26 mouse cellular contexts compared by ENCODE assay signal in the genomic region with DNA sequence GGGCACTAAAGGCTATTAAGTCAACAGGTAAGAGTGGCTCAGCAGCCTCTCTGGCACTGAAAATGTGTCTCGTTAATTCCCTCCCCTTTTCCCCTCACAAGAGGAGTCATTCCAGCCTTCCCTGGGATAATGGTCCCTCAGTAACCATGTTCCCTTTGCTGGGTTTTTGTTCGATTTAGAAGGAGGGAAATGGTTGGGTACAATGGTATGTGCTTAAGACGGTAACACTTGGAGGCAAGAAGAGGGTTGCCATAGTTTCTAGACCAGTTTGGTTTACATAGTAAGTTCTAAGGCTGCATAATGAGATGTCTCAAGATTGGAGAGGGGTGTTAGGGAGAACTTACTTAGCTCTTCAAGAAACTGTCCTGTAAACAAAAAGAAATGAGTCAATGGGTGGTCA. TPM values are rescaled to one million over a fixed set of nuclear protein-coding genes. Genes with fewer than 3 reads are reported as not detected.
DNase-seq lines count a peak whose midpoint lies in the region; ATAC-seq lines count a peak whose summit lies in the region.
"Had no signal": no experiment of that assay in that cellular context is flagged by ENCODE, and none has a peak within 500 bp of the region (broad histone marks: within the 10 kb centered on the region; RNA-seq: fewer than 3 reads in every experiment).

No protein-coding gene starts in this region.

- 0 out of 2 replicates have a peak, but pooled peaks have one; percentile 48 for ATAC-seq in hindbrain, embryonic 16.5 days
- ATAC-seq: activated CD4-positive, CD25-positive, alpha-beta regulatory T cell, adult 4 months; forebrain, embryonic 14.5 days; Patski had no signal

- no peaks in the 10 kb centered on the region for H3K9me3 ChIP-seq in hindbrain, embryonic 16.5 days (ENCODE audit: control insufficient read depth, low read length)
- no peaks in the 10 kb centered on the region for H3K9me3 ChIP-seq in hindbrain, embryonic 10.5 days
- H3K9me3 ChIP-seq: embryonic facial prominence, embryonic 13.5 days; embryonic facial prominence, embryonic 15.5 days; forebrain, embryonic 10.5 days; forebrain, embryonic 12.5 days; G1E had no signal

- H3K36me3 ChIP-seq in hindbrain, embryonic 16.5 days (ENCODE audit: control insufficient read depth, insufficient read depth, low read length) = peaks cover 21% of the 10 kb centered on the region
- H3K36me3 ChIP-seq in hindbrain, embryonic 10.5 days = peaks cover 51% of the 10 kb centered on the region
- H3K36me3 ChIP-seq: G1E had no signal

- H3K4me3 ChIP-seq in hindbrain, embryonic 16.5 days (ENCODE audit: low read length) = no peak overlapping the region
- H3K4me3 ChIP-seq in hindbrain, embryonic 10.5 days = no peak overlapping the region
- H3K4me3 ChIP-seq: embryonic facial prominence, embryonic 13.5 days; embryonic facial prominence, embryonic 15.5 days; erythroblast, embryonic 14.5 days; forebrain, embryonic 10.5 days; forebrain, embryonic 12.5 days had no signal

- DNase-seq in hindbrain, embryonic 10.5 days (ENCODE audit: low spot score) = no peak
- peak; percentile 70 for DNase-seq in ES-CJ7 (ENCODE audit: low read depth, low spot score)
- peak; percentile 89 for DNase-seq in R1 (ENCODE audit: low read depth, low spot score)
- DNase-seq in ovary, postnatal 36 days (ENCODE audit: low spot score) = no peak
- DNase-seq in c-Kit-positive CD71-positive TER-119-positive erythroid progenitor cells, embryonic 14.5 days (ENCODE audit: low spot score) = no peak
- no peak for DNase-seq in cerebellum, adult 11 months
- DNase-seq: adrenal gland, adult 8-10 months; adrenal gland, postnatal 14 days; adrenal gland, postnatal 36 days; cerebellum, adult 11-12 months; cerebellum, adult 2 months; cerebellum, adult 9-10 months; cerebellum, postnatal 10 days; cerebellum, postnatal 25 days had no signal

- no peaks in the 10 kb centered on the region for H3K4me1 ChIP-seq in hindbrain, embryonic 16.5 days (ENCODE audit: control insufficient read depth, insufficient read depth, low read depth, low read length)
- H3K4me1 ChIP-seq in hindbrain, embryonic 10.5 days (replicated peaks) = no peaks in the 10 kb centered on the region
- H3K4me1 ChIP-seq: embryonic facial prominence, embryonic 15.5 days; forebrain, embryonic 10.5 days; forebrain, embryonic 12.5 days had no signal

- H3K4me2 ChIP-seq in hindbrain, embryonic 16.5 days (ENCODE audit: low read length) = no peak overlapping the region
- H3K4me2 ChIP-seq: embryonic facial prominence, embryonic 13.5 days; embryonic facial prominence, embryonic 15.5 days; forebrain, embryonic 12.5 days had no signal

- no peaks in the 10 kb centered on the region for H3K27me3 ChIP-seq in hindbrain, embryonic 16.5 days (replicated peaks; ENCODE audit: control insufficient read depth, insufficient read depth, low read length)
- H3K27me3 ChIP-seq in hindbrain, embryonic 10.5 days (ENCODE audit: insufficient read depth, poor library complexity, severe bottlenecking) = no peaks in the 10 kb centered on the region
- H3K27me3 ChIP-seq: embryonic facial prominence, embryonic 13.5 days; embryonic facial prominence, embryonic 15.5 days; forebrain, embryonic 12.5 days; Patski had no signal

- no peak overlapping the region for H3K9ac ChIP-seq in hindbrain, embryonic 16.5 days (ENCODE audit: low read depth, low read length)
- H3K9ac ChIP-seq: embryonic facial prominence, embryonic 13.5 days; embryonic facial prominence, embryonic 15.5 days; forebrain, embryonic 12.5 days had no signal

- H3K27ac ChIP-seq in hindbrain, embryonic 16.5 days (ENCODE audit: low read depth, low read length) = no peak overlapping the region
- H3K27ac ChIP-seq in hindbrain, embryonic 10.5 days = no peak overlapping the region
- H3K27ac ChIP-seq: embryonic facial prominence, embryonic 13.5 days; embryonic facial prominence, embryonic 15.5 days; forebrain, embryonic 10.5 days; forebrain, embryonic 12.5 days had no signal

- WGBS in hindbrain, embryonic 16.5 days = 77% methylated on average over 3 of the region's 3 CpGs
- 86% methylated on average over 3 of the region's 3 CpGs for WGBS in hindbrain, embryonic 10.5 days

RNA-seq across cellular contexts. Expression of a gene that starts 10.8 kb away (rescaled TPM):
- polyA plus RNA-seq in hindbrain, embryonic 16.5 days (2015; fragmentation: Nextera tagmentation; extraction: Ambion mirVana) = 206 and 224 TPM in 2 replicates
- polyA plus RNA-seq in hindbrain, embryonic 10.5 days (2016; fragmentation: Nextera tagmentation; extraction: Ambion mirVana) = 79.9 and 96.9 TPM in 2 replicates
- polyA plus RNA-seq: activated CD4-positive, CD25-positive, alpha-beta regulatory T cell, adult 4 months; erythroblast, embryonic 14.5 days; G1E had no signal

RNA-seq across cellular contexts. Expression of a gene that starts 11.5 kb away (rescaled TPM):
- 1.6 and 1.9 TPM in 2 replicates for polyA plus RNA-seq in hindbrain, embryonic 16.5 days (2015; fragmentation: Nextera tagmentation; extraction: Ambion mirVana)
- polyA plus RNA-seq in hindbrain, embryonic 10.5 days (2016; fragmentation: Nextera tagmentation; extraction: Ambion mirVana) = 0.19 and 0.34 TPM in 2 replicates
- polyA plus RNA-seq: activated CD4-positive, CD25-positive, alpha-beta regulatory T cell, adult 4 months; embryonic facial prominence, embryonic 15.5 days; erythroblast, embryonic 14.5 days; G1E had no signal

RNA-seq across cellular contexts. Expression of a gene that starts 22.4 kb away (rescaled TPM):
- polyA plus RNA-seq in hindbrain, embryonic 16.5 days (2015; fragmentation: Nextera tagmentation; extraction: Ambion mirVana) = 2.4 and 2.6 TPM in 2 replicates
- polyA plus RNA-seq in hindbrain, embryonic 10.5 days (2016; fragmentation: Nextera tagmentation; extraction: Ambion mirVana) = 0.68 and 1.1 TPM in 2 replicates
- polyA plus RNA-seq: activated CD4-positive, CD25-positive, alpha-beta regulatory T cell, adult 4 months; erythroblast, embryonic 14.5 days; G1E had no signal

RNA-seq across cellular contexts. Expression of a gene that starts 30.7 kb away (rescaled TPM):
- 0.36 and 0.50 TPM in 2 replicates for polyA plus RNA-seq in hindbrain, embryonic 16.5 days (2015; fragmentation: Nextera tagmentation; extraction: Ambion mirVana)
- not detected in 2 replicates for polyA plus RNA-seq in hindbrain, embryonic 10.5 days (2016; fragmentation: Nextera tagmentation; extraction: Ambion mirVana)
- polyA plus RNA-seq: activated CD4-positive, CD25-positive, alpha-beta regulatory T cell, adult 4 months; C2C12; embryonic facial prominence, embryonic 11.5 days; embryonic facial prominence, embryonic 13.5 days; embryonic facial prominence, embryonic 15.5 days; erythroblast, embryonic 14.5 days; forebrain, embryonic 10.5 days; forebrain, embryonic 12.5 days; forebrain, embryonic 14.5 days; G1E; Patski had no signal

RNA-seq across cellular contexts. Expression of a gene that starts 34.0 kb away (rescaled TPM):
- 82.9 and 85.5 TPM in 2 replicates for polyA plus RNA-seq in hindbrain, embryonic 16.5 days (2015; fragmentation: Nextera tagmentation; extraction: Ambion mirVana)
- polyA plus RNA-seq in hindbrain, embryonic 10.5 days (2016; fragmentation: Nextera tagmentation; extraction: Ambion mirVana) = 10.8 and 17.0 TPM in 2 replicates

Comparison
In these comparisons a context has a peak if more than half of its experiments do, and no peak if none do; other contexts are left out.
1. DNase-seq: peak in ES-CJ7 (single experiment) and R1 (single experiment); none in hindbrain, embryonic 10.5 days (single experiment), ovary, postnatal 36 days (single experiment), c-Kit-positive CD71-positive TER-119-positive erythroid progenitor cells, embryonic 14.5 days (single experiment) and cerebellum, adult 11 months (single experiment).